Mouse (Mus musculus): ENCODE data around the gene Grid1. TPM values are rescaled to one million over a fixed set of nuclear protein-coding genes. Genes with fewer than 3 reads are reported as not detected.

The Grid1 gene
- polyA plus RNA-seq, 1 experiment: not detected

GRCm38 (mm10) chr14:34860891-34861780, 41.2 kb downstream of the Grid1 start:
- no peaks in the 10 kb centered on the region for H3K9me3 ChIP-seq
- no peaks in the 10 kb centered on the region for H3K36me3 ChIP-seq (replicated peaks; ENCODE audit: low read length)
- no peaks in the 10 kb centered on the region for H3K4me1 ChIP-seq
- no peaks in the 10 kb centered on the region for H3K27me3 ChIP-seq (replicated peaks)
- no peak overlapping the region for H3K4me3 ChIP-seq (replicated peaks)
- TF ChIP-seq FLI1 (IDR thresholded peaks at IDR 0.05; ENCODE audit: low read length) (no peak), GATA1 (IDR thresholded peaks at IDR 0.05; ENCODE audit: borderline replicate concordance, low read length) (no peak)

GRCm38 (mm10) chr14:34867266-34867665, 47.4 kb downstream of the Grid1 start:
- TF ChIP-seq FLI1 (IDR thresholded peaks at IDR 0.05; ENCODE audit: low read length) (no peak), GATA1 (IDR thresholded peaks at IDR 0.05; ENCODE audit: borderline replicate concordance, low read length) (no peak)
- H3K9me3 ChIP-seq: no peaks in the 10 kb centered on the region
- H3K4me1 ChIP-seq: no peaks in the 10 kb centered on the region
- no peaks in the 10 kb centered on the region for H3K36me3 ChIP-seq (replicated peaks; ENCODE audit: low read length)
- no peak overlapping the region for H3K4me3 ChIP-seq (replicated peaks)
- no peaks in the 10 kb centered on the region for H3K27me3 ChIP-seq (replicated peaks)

GRCm38 (mm10) chr14:34868513-34869260, 48.8 kb downstream of the Grid1 start:
- Histone ChIP-seq H3K4me1 (no peaks in the 10 kb centered on the region), H3K36me3 (replicated peaks; ENCODE audit: low read length) (no peaks in the 10 kb centered on the region), H3K27me3 (replicated peaks) (no peaks in the 10 kb centered on the region), H3K9me3 (no peaks in the 10 kb centered on the region), H3K4me3 (replicated peaks) (no peak overlapping the region)
- TF ChIP-seq GATA1 (IDR thresholded peaks at IDR 0.05; ENCODE audit: borderline replicate concordance, low read length) (no peak), FLI1 (IDR thresholded peaks at IDR 0.05; ENCODE audit: low read length) (no peak)

GRCm38 (mm10) chr14:34879996-34880395, 60.1 kb downstream of the Grid1 start:
- TF ChIP-seq FLI1 (IDR thresholded peaks at IDR 0.05; ENCODE audit: low read length) (no peak), GATA1 (IDR thresholded peaks at IDR 0.05; ENCODE audit: borderline replicate concordance, low read length) (no peak)
- Histone ChIP-seq H3K36me3 (replicated peaks; ENCODE audit: low read length) (no peaks in the 10 kb centered on the region), H3K27me3 (replicated peaks) (peaks cover 2% of the 10 kb centered on the region), H3K4me3 (replicated peaks) (no peak overlapping the region), H3K9me3 (no peaks in the 10 kb centered on the region), H3K4me1 (no peaks in the 10 kb centered on the region)

GRCm38 (mm10) chr14:34880431-34881421, 60.8 kb downstream of the Grid1 start:
- no peaks in the 10 kb centered on the region for H3K4me1 ChIP-seq
- no peaks in the 10 kb centered on the region for H3K36me3 ChIP-seq (replicated peaks; ENCODE audit: low read length)
- peaks cover 2% of the 10 kb centered on the region for H3K27me3 ChIP-seq (replicated peaks)
- H3K4me3 ChIP-seq (replicated peaks): no peak overlapping the region
- H3K9me3 ChIP-seq: no peaks in the 10 kb centered on the region
- TF ChIP-seq GATA1 (IDR thresholded peaks at IDR 0.05; ENCODE audit: borderline replicate concordance, low read length): no peak
- no peak for TF ChIP-seq FLI1 (IDR thresholded peaks at IDR 0.05; ENCODE audit: low read length)

- TF ChIP-seq FLI1 (IDR thresholded peaks at IDR 0.05; ENCODE audit: low read length) (no peak), GATA1 (IDR thresholded peaks at IDR 0.05; ENCODE audit: borderline replicate concordance, low read length) (no peak)
- no peak overlapping the region for H3K4me3 ChIP-seq (replicated peaks)
- H3K27me3 ChIP-seq (replicated peaks): peaks cover 2% of the 10 kb centered on the region
- H3K4me1 ChIP-seq: no peaks in the 10 kb centered on the region
- no peaks in the 10 kb centered on the region for H3K9me3 ChIP-seq
- H3K36me3 ChIP-seq (replicated peaks; ENCODE audit: low read length): no peaks in the 10 kb centered on the region
Measured at GRCm38 (mm10) chr14:34884194-34884593, 64.3 kb downstream of the Grid1 start.

- TF ChIP-seq GATA1 (IDR thresholded peaks at IDR 0.05; ENCODE audit: borderline replicate concordance, low read length): no peak
- TF ChIP-seq FLI1 (IDR thresholded peaks at IDR 0.05; ENCODE audit: low read length): no peak
- Histone ChIP-seq H3K4me3 (replicated peaks) (no peak overlapping the region), H3K36me3 (replicated peaks; ENCODE audit: low read length) (no peaks in the 10 kb centered on the region), H3K4me1 (no peaks in the 10 kb centered on the region), H3K9me3 (no peaks in the 10 kb centered on the region), H3K27me3 (replicated peaks) (peaks cover 2% of the 10 kb centered on the region)
Measured at GRCm38 (mm10) chr14:34884611-34885010, 64.7 kb downstream of the Grid1 start.

GRCm38 (mm10) chr14:34891769-34892532, 72.0 kb downstream of the Grid1 start:
- Histone ChIP-seq H3K36me3 (replicated peaks; ENCODE audit: low read length) (no peaks in the 10 kb centered on the region), H3K4me1 (no peaks in the 10 kb centered on the region), H3K9me3 (no peaks in the 10 kb centered on the region), H3K4me3 (replicated peaks) (no peak overlapping the region), H3K27me3 (replicated peaks) (peaks cover 15% of the 10 kb centered on the region)
- TF ChIP-seq FLI1 (IDR thresholded peaks at IDR 0.05; ENCODE audit: low read length): no peak
- no peak for TF ChIP-seq GATA1 (IDR thresholded peaks at IDR 0.05; ENCODE audit: borderline replicate concordance, low read length)
